Mouse (Mus musculus) retina, postnatal 1 day (tissue): ENCODE results near the gene Fndc10.
"Not testable (repeated sequence)": the region's sequence is repeated elsewhere in the genome, so short reads cannot be mapped to it uniquely, and the experiment has no call there.

Experiments
- DNase-seq: peaks from one replicate; pipeline ENCODE4 v3.0.0-alpha.2; 2012

Fndc10 gene

DNA sequence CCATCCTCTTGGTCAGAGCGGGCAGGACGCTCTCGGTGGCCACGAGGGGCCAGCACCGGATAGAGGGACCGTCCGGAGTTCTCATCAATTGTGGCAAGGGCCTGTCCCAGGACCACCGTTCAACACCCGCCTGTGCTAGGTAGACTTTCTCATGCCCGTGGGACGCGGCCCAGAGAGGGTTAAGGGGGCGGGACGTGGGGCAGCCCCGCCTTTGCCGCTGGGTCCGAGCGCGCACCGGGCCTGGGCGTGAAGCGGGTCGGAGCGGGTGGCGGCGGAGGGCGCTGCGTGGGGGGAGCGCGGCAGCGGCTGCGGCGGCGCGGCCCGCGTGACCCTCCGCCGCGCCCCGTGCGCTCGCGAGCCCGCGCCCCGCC, at the start of gene Fndc10:
Gene Fndc10 (plus strand): TSS at position 232 of the 371 bp plus-strand sequence.
- peak; percentile 77 for DNase-seq

DNA sequence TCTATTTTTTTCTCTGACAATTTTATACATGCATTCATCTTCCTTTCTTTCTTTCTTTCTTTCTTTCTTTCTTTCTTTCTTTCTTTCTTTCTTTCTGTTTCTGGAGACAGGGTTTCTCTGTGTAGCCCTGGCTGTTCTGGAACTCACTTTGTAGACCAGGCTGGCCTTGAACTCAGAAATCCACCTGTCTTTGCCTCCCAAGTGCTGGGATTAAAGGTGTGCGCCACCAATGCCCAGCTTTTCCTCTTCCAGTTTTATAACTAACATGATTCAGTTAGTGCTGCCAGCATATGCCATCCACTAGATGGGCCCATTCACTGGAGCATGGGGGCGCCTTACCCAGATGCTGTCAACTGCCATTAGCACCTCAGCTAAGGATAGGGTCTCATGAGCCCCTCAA, 48.8 kb upstream of the Fndc10 start, which contains the start of gene Gm10563:
Gene Gm10563 (minus strand): TSS at position 101 of the 400 bp plus-strand sequence.
- DNase-seq, result not testable (repeated sequence)

- DNase-seq, result no peak
Observed at GRCm38 (mm10) chr4:155645721-155646120, 48.4 kb upstream of the Fndc10 start.

DNA sequence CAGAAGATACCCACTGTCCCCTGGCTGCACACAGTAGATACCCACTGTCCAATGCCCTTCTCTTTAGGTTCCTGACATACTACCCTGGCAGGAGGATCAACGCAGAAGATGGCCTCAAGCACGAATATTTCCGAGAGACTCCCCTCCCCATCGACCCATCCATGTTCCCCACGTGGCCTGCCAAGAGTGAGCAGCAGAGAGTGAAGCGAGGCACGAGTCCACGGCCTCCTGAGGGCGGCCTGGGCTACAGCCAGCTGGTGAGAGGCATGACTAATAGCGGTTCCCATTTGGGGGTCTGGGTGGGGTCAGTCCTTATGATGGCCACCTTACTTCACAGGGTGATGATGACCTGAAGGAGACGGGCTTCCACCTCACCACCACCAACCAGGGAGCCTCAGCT, 44.8 kb upstream of the Fndc10 start:
- DNase-seq, result no peak

GRCm38 (mm10) chr4:155651553-155652269, 42.4 kb upstream of the Fndc10 start:
- peak; percentile 6 for DNase-seq

GRCm38 (mm10) chr4:155652283-155653085, 41.7 kb upstream of the Fndc10 start:
- no peak for DNase-seq

GRCm38 (mm10) chr4:155653086-155653450, 41.1 kb upstream of the Fndc10 start, which contains the start of gene Mmp23:
Gene Mmp23 (minus strand): TSS chr4:155653384.
- peak; percentile 52 for DNase-seq

DNA sequence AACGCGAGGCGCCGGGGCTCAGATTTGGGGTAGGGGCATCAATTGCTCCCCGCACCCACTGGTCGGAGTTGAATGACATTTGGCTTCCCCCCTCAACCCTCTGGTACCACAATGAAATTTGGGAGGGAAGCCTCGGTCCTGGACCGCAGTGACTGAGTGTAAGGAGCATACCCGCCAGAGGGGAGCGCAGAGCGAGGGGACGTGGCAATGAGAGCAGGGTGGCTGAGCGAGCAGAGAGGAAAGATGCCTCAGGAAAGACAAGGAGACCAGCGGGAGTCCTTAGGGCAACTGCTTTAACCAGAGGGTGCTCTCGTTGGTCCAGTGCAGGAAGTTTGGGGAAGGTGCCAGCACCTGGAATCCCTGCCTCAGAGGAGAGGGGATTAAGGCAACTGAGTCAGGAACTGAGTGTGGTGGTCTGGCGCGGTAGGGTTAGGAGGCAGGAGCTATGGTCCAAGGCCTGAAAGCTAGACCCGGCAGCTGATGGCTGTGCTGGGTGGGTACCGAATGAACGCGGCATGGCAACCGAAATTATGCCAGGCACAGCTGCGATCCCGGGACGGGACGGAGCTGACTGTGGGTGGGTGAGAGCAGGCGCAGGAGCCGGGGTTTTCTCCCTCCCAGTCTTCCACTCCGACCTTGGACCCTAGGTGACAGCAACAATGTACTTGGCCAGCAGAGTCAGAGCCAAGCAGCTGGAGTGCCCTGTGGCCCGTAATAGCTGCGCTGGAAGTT, 40.5 kb upstream of the Fndc10 start:
- peak; percentile 52 for DNase-seq

GRCm38 (mm10) chr4:155654183-155654455, 40.0 kb upstream of the Fndc10 start:
- no peak for DNase-seq

DNA sequence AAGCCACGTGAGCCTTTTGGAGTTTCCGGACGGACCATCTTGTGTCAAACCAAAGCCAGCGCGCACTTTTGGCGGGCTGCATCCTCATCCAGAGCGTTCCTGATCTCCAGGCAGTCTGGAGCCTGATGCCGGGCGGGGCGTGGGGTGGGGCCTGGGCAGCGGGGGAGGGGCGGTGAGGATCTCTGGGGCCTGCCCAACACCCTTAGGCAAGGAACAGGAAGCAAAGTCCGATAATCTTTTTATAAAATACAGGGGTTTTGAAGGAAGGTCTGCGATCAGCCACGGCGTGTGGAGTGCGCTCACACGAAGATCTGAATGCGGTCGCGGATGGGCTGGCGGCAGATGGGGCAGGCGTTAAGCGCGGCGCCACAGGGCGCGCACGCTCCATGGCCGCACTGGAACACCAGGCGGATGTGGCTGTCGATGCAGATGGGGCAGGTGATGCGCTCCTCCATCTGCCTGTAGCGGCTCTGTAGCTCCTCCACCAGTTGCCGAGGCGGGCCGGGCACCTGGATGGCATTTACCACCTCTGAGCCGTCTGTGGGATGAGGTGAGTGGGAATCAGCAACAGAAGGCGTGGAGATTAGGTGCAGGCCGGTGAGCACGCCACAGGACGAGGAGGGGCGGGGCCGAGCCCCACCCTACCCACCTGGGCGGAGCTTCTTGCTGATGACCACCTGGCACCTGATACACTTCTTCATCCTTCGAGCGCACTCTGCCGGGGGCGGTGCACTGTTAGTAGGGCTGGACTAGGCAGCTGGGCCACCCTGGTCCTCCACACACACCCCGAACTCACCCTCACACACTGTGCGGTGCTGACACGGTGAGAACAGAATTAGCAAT, 39.5 kb upstream of the Fndc10 start:
- DNase-seq, result peak; percentile 67

GRCm38 (mm10) chr4:155656214-155656751, 37.9 kb upstream of the Fndc10 start:
- DNase-seq, result no peak

GRCm38 (mm10) chr4:155658961-155659360, 35.2 kb upstream of the Fndc10 start:
- no peak for DNase-seq

DNA sequence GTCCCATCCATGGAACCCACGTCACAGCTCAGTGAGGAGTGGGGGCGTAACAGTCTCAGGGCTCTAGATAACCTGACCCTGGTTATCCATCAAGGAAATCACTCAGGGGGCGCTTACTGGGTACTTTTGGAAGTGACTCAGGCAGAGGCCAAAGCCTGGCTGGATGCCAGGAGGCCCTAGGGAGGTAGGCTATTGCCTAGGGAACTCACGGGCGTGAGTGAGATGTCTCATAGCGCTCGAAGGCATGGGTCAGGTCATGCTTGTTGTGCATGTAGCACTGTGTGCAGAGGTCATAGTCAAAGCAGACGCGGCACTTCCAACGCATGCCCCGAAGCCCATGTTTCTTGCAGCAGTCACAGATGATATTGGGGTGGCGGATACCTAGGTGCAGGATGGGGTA, 33.5 kb upstream of the Fndc10 start:
- no peak for DNase-seq

- DNase-seq, result no peak
Observed at GRCm38 (mm10) chr4:155666903-155667302, 27.2 kb upstream of the Fndc10 start.

DNA sequence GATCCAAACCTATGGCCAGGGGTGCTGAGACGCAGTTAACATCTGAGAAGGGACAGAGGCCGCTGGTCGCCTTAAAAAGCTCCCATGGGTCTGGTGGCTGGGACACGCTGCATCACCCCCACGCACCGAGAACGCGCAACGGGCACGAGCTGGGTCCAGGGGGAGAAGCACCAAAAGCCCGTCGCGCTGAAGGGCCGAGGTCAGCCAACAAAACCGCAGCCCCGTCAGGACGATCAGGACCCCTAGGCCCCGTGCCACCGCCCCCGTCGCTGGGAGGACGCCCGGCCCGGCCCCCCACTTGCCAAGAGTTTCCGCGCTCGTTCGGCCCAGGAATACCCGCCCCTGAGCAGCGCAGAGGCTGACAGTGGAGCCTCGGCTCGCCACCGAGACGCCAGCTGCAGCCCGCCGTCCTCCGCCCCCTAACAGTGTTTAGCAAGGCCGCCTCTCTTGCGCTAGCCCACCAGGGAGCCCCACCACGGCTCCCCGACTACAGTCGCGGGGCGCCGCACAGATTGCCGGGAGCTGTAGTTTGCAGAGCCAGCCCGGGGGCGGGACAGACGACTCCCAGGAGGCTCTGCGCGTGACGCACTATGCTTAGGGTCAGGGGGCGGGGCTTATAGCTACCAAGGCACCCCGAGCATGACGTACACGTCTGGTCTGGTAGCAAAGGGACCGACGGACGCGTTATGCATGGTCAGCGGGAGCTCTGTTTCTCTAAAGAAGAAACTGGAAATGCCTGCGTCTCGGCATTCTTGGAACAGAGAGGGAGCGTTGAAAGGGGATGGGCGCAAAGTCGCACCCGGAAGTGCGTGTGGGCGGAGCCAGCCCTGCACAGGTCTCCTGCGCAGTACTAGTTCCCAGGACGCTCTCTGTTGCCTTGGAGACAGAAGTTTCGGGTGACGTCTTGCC, 25.2 kb upstream of the Fndc10 start, which contains the start of gene Mib2:
Gene Mib2 (minus strand): TSS at position 510 of the 909 bp plus-strand sequence.
- peak; percentile 98 for DNase-seq

GRCm38 (mm10) chr4:155669598-155670075, 24.5 kb upstream of the Fndc10 start:
- no peak for DNase-seq

GRCm38 (mm10) chr4:155670236-155670635, 23.9 kb upstream of the Fndc10 start:
- DNase-seq, result not testable (repeated sequence)

- no peak for DNase-seq
Observed at GRCm38 (mm10) chr4:155672082-155672481, 22.1 kb upstream of the Fndc10 start.

DNA sequence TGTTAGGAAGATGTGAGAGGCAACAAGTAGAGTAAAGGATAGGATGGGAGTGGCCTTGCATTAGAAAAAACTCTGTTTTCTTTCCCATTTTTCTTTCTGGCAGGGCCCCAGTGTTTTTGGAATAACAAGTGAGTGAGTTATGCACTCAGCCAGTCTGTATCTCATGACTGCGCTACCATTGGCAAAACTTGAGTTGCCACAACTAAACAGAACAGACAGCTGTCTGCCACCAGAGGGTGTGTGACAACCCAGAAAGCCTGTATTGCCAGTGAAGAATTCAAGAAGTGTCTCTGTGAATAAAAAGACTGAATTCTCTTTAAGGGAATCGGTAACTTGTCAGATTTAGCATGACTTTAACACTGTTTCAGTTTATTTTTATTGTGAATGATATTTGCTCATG, 18.2 kb upstream of the Fndc10 start:
- DNase-seq, result peak; percentile 29

- DNase-seq, result not testable (repeated sequence)
Observed at GRCm38 (mm10) chr4:155683670-155684277, 10.4 kb upstream of the Fndc10 start.

DNA sequence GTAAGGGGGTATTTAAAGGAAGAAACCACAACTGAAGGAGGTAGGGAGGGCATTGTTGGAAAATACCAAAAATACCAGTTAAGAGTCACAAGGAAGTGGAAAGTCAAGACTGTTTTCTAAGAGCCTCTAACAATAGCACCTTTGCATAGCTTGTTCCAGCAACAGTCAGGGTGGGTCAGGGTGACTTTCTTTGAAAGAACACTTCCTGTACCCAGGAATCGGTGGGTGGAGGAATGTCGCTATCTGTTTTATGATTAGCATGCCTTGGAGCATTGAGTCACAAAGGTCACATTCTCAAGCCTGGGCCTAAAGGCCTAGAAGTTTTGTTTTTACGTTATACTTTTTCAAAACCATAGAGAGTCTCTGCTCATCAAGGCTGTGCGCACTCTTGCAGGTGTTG, 6.4 kb upstream of the Fndc10 start:
- not testable (repeated sequence) for DNase-seq
